Mouse (Mus musculus): ENCODE measurements around the gene Hist1h3d. TPM values are rescaled to one million over a fixed set of nuclear protein-coding genes. Genes with fewer than 3 reads are reported as not detected.
"Not testable (repeated sequence)": the region's sequence is repeated elsewhere in the genome, so short reads cannot be mapped to it uniquely, and the experiment has no call there.

The Hist1h3d gene
- polyA plus RNA-seq, 1 experiment from 2014 or later, result 4.8 TPM

DNA sequence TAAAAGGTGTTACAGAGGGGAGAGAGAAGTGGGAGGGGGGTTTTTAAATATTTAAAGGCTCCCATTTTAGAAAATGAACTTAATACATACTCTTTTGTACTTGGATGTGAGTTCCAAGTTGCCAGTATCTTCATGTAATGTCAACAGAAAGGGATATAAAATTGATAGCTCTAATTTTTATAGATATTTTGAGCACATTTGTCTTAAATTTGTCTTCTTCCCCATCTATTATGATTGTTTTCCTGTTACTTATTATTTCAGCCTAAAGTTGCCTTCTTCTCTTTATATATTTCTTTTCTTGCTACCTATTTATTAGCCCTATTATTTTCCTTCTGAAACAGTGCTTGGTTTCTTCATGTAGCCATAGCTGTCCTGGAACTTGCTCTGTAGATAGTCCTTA is 22.6 kb upstream of the Hist1h3d start, which contains the start of gene Hist1h1d:
Gene Hist1h1d (plus strand): TSS at position 301 of the 400 bp plus-strand sequence.
- Histone ChIP-seq H3K4me1 (ENCODE audit: control insufficient read depth, insufficient read depth, low read length) (peaks cover 12% of the 10 kb centered on the region), H3K36me3 (ENCODE audit: control insufficient read depth, insufficient read depth, low read length) (no peaks in the 10 kb centered on the region), H3K9me3 (ENCODE audit: control insufficient read depth, low read length) (no peaks in the 10 kb centered on the region), H3K9ac (ENCODE audit: low read depth, low read length) (no peak within 1 kb of the TSS), H3K4me3 (ENCODE audit: low read length) (no peak within 1 kb of the TSS), H3K4me2 (ENCODE audit: low read depth, low read length) (0 out of 2 replicates have a peak within 1 kb of the TSS, but pooled peaks have one; percentile 12), H3K27me3 (replicated peaks; ENCODE audit: control insufficient read depth, insufficient read depth, low read length) (no peaks in the 10 kb centered on the region), H3K27ac (ENCODE audit: low read length) (peak within 1 kb of the TSS; percentile 97)
- no peak for ATAC-seq

DNA sequence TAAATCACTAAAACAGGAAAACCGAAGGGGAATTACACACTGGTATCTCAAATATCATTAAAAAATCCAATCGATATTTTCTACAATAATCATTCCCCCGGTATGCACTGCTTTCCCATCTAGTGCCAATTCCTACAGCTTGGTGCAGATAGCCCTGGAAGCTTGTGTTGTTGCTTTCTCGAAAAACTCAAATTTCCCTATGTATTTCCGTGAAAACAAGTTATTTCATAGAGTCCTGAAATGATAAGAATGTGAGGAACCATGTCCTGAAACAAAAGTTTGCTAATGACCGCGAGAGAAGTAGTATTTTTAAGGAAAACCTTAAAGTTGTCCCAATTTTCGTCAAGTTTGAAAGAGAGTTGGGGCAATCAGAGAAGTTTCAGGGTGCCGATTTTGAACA is 21.2 kb upstream of the Hist1h3d start:
- Histone ChIP-seq H3K4me1 (ENCODE audit: control insufficient read depth, insufficient read depth, low read length) (peaks cover 12% of the 10 kb centered on the region), H3K36me3 (ENCODE audit: control insufficient read depth, insufficient read depth, low read length) (no peaks in the 10 kb centered on the region), H3K27me3 (replicated peaks; ENCODE audit: control insufficient read depth, insufficient read depth, low read length) (no peaks in the 10 kb centered on the region), H3K4me3 (ENCODE audit: low read length) (peak overlapping the region; percentile 51), H3K9me3 (ENCODE audit: control insufficient read depth, low read length) (no peaks in the 10 kb centered on the region), H3K27ac (ENCODE audit: low read length) (peak overlapping the region; percentile 97), H3K9ac (ENCODE audit: low read depth, low read length) (peak overlapping the region; percentile 78), H3K4me2 (ENCODE audit: low read depth, low read length) (peak overlapping the region; percentile 83)
- WGBS, result 18% methylated on average over 9 of the region's 9 CpGs
- ATAC-seq, result no peak

DNA sequence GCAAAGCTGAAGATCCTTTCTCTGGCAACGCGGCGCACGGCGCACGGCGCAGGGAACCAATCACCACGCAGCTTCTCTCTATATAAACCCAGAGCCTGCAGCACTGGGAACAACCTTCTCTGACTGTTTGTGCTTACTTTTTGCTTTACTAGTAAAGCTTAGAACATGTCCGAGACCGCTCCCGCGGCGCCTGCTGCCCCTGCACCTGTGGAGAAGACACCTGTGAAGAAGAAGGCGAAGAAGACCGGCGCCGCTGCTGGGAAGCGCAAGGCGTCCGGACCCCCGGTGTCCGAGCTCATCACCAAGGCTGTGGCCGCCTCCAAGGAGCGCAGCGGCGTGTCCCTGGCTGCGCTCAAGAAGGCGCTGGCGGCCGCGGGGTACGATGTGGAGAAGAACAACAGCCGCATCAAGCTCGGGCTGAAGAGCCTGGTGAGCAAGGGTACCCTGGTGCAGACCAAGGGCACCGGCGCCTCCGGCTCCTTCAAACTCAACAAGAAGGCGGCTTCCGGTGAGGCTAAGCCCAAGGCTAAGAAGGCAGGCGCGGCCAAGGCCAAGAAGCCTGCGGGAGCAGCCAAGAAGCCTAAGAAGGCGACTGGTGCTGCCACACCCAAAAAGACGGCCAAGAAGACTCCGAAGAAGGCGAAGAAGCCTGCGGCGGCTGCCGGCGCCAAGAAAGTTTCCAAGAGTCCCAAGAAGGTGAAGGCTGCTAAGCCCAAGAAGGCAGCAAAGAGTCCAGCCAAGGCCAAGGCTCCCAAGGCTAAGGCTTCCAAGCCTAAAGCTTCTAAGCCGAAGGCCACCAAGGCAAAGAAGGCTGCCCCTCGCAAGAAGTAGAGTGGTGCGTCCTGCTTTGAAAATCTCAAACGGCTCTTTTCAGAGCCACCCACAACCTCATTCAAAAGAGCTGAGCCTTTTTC is 20.4 kb upstream of the Hist1h3d start:
- H3K9ac ChIP-seq (ENCODE audit: low read depth, low read length), result peak overlapping the region; percentile 78
- no peaks in the 10 kb centered on the region for H3K9me3 ChIP-seq (ENCODE audit: control insufficient read depth, low read length)
- no peaks in the 10 kb centered on the region for H3K36me3 ChIP-seq (ENCODE audit: control insufficient read depth, insufficient read depth, low read length)
- no peaks in the 10 kb centered on the region for H3K27me3 ChIP-seq (replicated peaks; ENCODE audit: control insufficient read depth, insufficient read depth, low read length)
- peaks cover 12% of the 10 kb centered on the region for H3K4me1 ChIP-seq (ENCODE audit: control insufficient read depth, insufficient read depth, low read length)
- H3K4me2 ChIP-seq (ENCODE audit: low read depth, low read length), result peak overlapping the region; percentile 83
- H3K4me3 ChIP-seq (ENCODE audit: low read length), result peak overlapping the region; percentile 51
- ATAC-seq, result peak; percentile 84
- WGBS, result under 1% methylated on average over 52 of the region's 54 CpGs
- H3K27ac ChIP-seq (ENCODE audit: low read length), result peak overlapping the region; percentile 97

DNA sequence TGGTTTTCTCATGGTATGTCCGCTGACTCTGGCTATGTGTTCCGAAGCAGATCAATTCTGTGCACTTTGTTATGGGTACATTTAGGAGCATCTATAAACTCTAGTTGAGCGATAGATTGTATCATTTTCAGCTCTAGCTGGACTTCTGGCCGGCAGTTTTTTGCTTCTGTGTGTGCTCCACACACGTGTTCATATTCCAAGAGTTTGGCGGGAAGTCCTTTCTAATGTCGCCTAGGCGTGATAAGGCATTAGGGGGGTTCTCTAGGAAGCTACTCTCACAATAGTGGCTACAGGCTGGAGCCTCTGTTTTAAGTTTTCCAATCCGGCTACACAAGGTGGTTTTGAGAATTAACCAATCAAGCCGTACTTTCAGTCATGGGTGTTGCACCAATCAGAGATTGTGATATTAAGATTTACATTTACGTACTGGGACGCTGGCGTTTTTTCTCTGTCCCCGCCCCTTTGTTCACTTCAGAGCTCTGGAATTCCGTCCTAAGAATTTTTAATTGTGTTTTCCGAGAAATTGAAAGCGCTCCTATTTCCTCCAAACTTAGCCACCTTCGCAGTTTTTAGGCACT is 19.6 kb upstream of the Hist1h3d start:
- ATAC-seq, result peak; percentile 80

DNA sequence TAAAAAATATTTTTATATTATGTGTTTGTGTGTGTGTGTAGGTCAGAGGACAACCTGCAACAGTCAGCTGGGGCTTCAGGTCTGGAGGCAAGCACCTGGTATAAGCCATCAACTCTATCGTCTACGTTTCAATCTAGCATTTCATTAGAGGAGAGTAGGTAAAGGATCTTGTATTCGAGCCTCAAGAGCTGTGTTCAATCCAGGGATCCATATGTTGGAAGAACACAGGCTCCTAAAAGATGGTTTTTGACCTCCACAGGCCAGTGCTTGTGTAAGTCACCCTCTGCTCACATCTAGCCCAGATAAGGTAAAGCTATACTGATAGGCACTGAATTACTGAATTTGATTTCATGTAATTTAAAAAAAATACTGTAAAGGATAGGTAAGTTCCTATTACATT is 18.7 kb upstream of the Hist1h3d start:
- peak overlapping the region; percentile 65 for H3K27ac ChIP-seq (ENCODE audit: low read length)
- H3K4me2 ChIP-seq (ENCODE audit: low read depth, low read length), result peak overlapping the region; percentile 5; the same call in 1 of the 2 replicates
- H3K27me3 ChIP-seq (replicated peaks; ENCODE audit: control insufficient read depth, insufficient read depth, low read length), result no peaks in the 10 kb centered on the region
- H3K36me3 ChIP-seq (ENCODE audit: control insufficient read depth, insufficient read depth, low read length), result no peaks in the 10 kb centered on the region
- no peak for ATAC-seq
- peaks cover 7% of the 10 kb centered on the region for H3K4me1 ChIP-seq (ENCODE audit: control insufficient read depth, insufficient read depth, low read length)
- H3K9ac ChIP-seq (ENCODE audit: low read depth, low read length), result peak overlapping the region; percentile 4; the same call in 1 of the 2 replicates
- H3K9me3 ChIP-seq (ENCODE audit: control insufficient read depth, low read length), result no peaks in the 10 kb centered on the region
- no peak overlapping the region for H3K4me3 ChIP-seq (ENCODE audit: low read length)
- 66% methylated on average over 3 of the region's 3 CpGs for WGBS

More for the DNA sequence above, 19.6 kb upstream of the Hist1h3d start:
- H3K9me3 ChIP-seq (ENCODE audit: control insufficient read depth, low read length), result no peaks in the 10 kb centered on the region
- H3K36me3 ChIP-seq (ENCODE audit: control insufficient read depth, insufficient read depth, low read length), result no peaks in the 10 kb centered on the region
- H3K4me2 ChIP-seq (ENCODE audit: low read depth, low read length), result peak overlapping the region; percentile 83
- H3K4me1 ChIP-seq (ENCODE audit: control insufficient read depth, insufficient read depth, low read length), result peaks cover 7% of the 10 kb centered on the region
- H3K27ac ChIP-seq (ENCODE audit: low read length), result peak overlapping the region; percentile 97
- H3K9ac ChIP-seq (ENCODE audit: low read depth, low read length), result peak overlapping the region; percentile 78
- WGBS, result under 1% methylated on average over 18 of the region's 18 CpGs
- no peaks in the 10 kb centered on the region for H3K27me3 ChIP-seq (replicated peaks; ENCODE audit: control insufficient read depth, insufficient read depth, low read length)
- H3K4me3 ChIP-seq (ENCODE audit: low read length), result peak overlapping the region; percentile 51

DNA sequence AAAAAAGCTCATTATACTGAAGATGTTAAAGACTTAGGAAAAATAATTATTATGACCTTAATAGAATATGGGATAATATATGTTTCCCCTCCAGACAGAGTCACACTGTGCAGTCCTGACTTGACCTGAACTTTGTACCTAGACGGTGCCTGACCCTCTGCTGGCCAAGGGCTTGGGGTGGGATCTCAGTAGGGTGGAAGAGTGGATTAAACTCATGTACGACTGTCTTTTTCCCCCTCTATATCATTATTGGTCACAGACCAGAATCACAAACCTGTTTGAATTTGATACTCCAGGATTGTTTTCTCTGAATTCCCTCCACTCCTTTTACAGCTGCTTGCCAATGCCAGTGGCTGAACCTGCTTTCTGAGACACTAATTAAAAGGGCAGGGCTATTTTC is 14.9 kb upstream of the Hist1h3d start:
- H3K9ac ChIP-seq (ENCODE audit: low read depth, low read length), result not testable (repeated sequence)
- 20% methylated on average over 2 of the region's 2 CpGs for WGBS
- 0 out of 2 replicates have a peak overlapping the region, but pooled peaks have one; percentile 23 for H3K27ac ChIP-seq (ENCODE audit: low read length)

DNA sequence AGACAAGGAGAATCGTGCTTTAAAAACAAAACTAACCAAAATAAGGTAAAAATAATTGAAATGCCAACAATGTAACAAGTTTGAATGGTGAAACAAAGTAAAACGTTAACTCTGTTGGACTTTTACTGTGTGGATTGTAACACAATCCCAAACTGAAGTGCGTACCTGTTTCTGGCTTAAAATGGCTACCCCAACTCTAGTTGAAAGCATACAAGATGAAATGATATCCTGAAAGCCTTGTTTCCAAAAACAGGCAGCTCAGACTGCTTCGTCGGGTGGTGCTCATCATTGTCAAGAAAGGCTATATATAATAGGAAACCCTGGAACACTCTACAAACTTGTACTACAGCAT is 14.1 kb upstream of the Hist1h3d start:
- H3K36me3 ChIP-seq (ENCODE audit: control insufficient read depth, insufficient read depth, low read length); H3K27me3 ChIP-seq (replicated peaks; ENCODE audit: control insufficient read depth, insufficient read depth, low read length); ATAC-seq; H3K4me1 ChIP-seq (ENCODE audit: control insufficient read depth, insufficient read depth, low read length); H3K9me3 ChIP-seq (ENCODE audit: control insufficient read depth, low read length): not testable (repeated sequence)
- WGBS, result 2% methylated on average over 2 of the region's 5 CpGs
- Histone ChIP-seq H3K9ac (ENCODE audit: low read depth, low read length) (0 out of 2 replicates have a peak overlapping the region, but pooled peaks have one; percentile 60), H3K4me2 (ENCODE audit: low read depth, low read length) (peak overlapping the region; percentile 62), H3K4me3 (ENCODE audit: low read length) (peak overlapping the region; percentile 45), H3K27ac (ENCODE audit: low read length) (peak overlapping the region; percentile 96)

More for the DNA sequence above, 14.9 kb upstream of the Hist1h3d start:
- H3K4me3 ChIP-seq (ENCODE audit: low read length); ATAC-seq; H3K36me3 ChIP-seq (ENCODE audit: control insufficient read depth, insufficient read depth, low read length); H3K9me3 ChIP-seq (ENCODE audit: control insufficient read depth, low read length); H3K27me3 ChIP-seq (replicated peaks; ENCODE audit: control insufficient read depth, insufficient read depth, low read length); H3K4me1 ChIP-seq (ENCODE audit: control insufficient read depth, insufficient read depth, low read length): not testable (repeated sequence)
- H3K4me2 ChIP-seq (ENCODE audit: low read depth, low read length), result 0 out of 2 replicates have a peak overlapping the region, but pooled peaks have one; percentile 16

DNA sequence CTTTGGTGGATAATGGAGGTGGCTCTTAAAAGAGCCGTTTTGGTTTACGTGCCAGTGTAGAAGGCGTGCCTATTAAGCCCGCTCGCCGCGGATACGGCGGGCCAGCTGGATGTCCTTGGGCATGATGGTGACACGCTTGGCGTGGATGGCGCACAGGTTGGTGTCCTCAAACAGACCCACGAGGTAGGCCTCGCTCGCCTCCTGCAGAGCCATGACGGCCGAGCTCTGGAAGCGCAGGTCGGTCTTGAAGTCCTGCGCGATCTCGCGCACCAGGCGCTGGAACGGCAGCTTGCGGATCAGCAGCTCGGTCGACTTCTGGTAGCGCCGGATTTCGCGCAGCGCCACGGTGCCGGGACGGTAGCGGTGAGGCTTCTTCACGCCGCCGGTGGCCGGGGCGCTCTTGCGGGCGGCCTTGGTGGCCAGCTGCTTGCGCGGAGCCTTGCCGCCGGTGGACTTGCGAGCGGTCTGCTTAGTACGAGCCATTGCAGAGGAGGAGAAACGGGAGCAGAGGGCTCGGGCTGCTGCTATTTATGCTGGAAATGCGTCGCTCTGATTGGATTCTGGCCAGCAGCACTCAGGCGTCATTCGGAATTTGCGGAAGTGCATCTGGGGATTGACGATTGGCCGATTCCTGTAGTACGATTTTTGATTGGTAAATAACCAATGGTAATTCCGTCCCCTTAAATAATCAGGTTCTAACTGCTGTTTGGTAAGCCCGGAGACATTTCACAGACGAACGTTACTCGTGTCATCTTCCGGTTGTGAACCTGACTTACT is 13.5 kb upstream of the Hist1h3d start, which contains the start of gene Hist1h3e:
Gene Hist1h3e (minus strand): TSS at position 487 of the 777 bp plus-strand sequence.
- under 1% methylated on average over 52 of the region's 67 CpGs for WGBS
- H3K9ac ChIP-seq (ENCODE audit: low read depth, low read length), result peak within 1 kb of the TSS; percentile 60
- not testable (repeated sequence) for H3K27me3 ChIP-seq (replicated peaks; ENCODE audit: control insufficient read depth, insufficient read depth, low read length); H3K9me3 ChIP-seq (ENCODE audit: control insufficient read depth, low read length); H3K4me1 ChIP-seq (ENCODE audit: control insufficient read depth, insufficient read depth, low read length); H3K36me3 ChIP-seq (ENCODE audit: control insufficient read depth, insufficient read depth, low read length)
- peak; percentile 95 for ATAC-seq
- peak within 1 kb of the TSS; percentile 45 for H3K4me3 ChIP-seq (ENCODE audit: low read length)
- H3K4me2 ChIP-seq (ENCODE audit: low read depth, low read length), result peak within 1 kb of the TSS; percentile 62
- H3K27ac ChIP-seq (ENCODE audit: low read length), result peak within 1 kb of the TSS; percentile 96
